Mouse (Mus musculus): ENCODE data around the gene Lingo4. TPM values are rescaled to one million over a fixed set of nuclear protein-coding genes. Genes with fewer than 3 reads are reported as not detected.
A peak's percentile ranks its signal among the peaks of the same experiment; 100 is the strongest.

Lingo4 gene
- total RNA-seq, 2 experiments from 2014 or later: 0.25 to 0.28 TPM

DNA sequence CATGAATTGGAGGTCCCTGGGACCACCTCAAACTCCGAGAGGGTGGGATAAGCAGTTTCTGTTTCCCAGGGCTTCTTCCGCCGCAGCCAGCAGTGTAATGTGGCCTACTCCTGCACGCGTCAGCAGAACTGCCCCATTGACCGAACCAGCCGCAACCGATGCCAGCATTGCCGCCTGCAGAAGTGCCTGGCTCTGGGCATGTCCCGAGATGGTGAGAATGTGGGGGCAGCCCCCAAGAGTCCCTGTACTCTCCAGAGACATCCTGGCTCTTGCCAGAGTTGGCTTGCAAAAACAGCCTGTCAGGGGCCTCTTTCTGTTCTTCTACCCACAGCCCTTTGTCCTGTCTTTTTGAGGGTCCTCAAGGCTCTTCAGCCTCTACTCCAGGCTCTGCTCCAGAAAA is 10.9 kb upstream of the Lingo4 start:
- no peak for DNase-seq (ENCODE audit: low spot score)

DNA sequence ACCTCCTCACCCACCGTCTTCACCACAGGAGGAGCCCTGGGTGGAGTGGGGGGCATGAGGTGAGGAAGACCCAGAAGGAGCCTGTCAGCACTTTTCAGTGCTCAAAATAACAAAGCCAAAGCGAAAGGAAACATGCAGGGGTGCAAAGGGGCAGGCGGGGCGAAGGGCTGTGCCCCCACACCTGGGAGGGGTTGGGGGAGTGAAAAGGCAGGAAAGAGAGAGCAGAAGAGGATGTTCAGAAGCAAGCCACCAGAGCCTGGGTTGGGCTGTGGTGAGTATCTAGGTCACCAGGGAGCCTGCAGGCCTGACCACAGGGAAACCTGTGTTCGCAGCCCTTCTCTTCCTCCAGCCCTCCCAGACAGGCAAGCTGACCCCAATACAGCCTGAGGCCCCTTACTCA is 10.3 kb upstream of the Lingo4 start:
- no peak for DNase-seq (ENCODE audit: low spot score)

DNA sequence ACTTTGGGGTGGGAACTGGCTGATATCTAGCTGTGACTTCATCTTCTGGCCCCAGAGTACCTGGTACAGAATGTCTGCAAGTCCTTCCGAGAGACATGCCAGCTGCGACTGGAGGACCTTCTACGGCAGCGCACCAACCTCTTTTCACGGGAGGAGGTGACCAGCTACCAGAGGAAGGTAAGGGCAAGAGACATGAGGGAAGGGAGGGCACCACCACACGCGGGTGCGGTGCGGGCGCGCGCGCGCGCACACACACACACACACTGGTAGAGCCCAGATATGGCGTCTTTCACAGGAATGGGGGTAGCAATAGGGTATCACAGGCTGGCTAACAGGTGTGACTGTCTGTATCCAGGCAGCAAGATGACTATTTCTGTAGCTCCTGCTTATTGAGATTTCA is 8.9 kb upstream of the Lingo4 start:
- no peak for DNase-seq (ENCODE audit: low spot score)

DNA sequence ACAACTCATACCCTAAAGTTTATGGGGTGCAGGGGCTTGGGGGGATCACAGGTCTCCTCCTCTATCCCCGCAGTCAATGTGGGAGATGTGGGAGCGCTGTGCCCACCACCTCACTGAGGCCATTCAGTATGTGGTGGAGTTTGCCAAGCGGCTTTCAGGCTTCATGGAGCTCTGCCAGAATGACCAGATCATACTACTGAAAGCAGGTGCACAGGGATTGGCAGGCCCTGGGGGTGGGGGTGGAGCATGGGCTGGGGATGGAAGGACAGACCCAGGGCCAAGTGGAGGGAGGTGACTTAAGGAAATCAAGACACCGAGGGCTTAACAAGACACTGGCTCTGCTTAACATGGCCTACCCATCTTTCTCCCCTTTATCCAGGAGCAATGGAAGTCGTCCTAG is 7.3 kb upstream of the Lingo4 start:
- no peak for DNase-seq (ENCODE audit: low spot score)

DNA sequence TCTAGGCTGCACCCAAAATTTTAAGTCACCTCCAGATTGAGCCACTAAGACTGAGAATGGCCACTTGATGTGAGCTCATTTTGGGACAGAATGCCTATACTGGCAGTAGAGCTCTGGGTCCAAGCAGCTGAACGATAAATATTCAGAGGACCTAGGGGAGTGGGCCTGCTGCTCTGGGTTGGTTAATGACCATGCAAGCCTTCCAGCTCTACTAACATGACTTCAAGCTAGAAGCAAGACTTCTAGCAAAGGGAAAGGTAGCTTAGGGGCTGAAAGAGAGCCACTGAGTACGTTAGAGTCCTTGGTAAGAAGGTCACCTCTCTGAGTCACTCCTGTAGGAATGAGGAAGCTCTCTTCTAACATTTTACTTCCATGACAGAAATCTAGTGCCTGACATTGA is 6.2 kb upstream of the Lingo4 start:
- DNase-seq (ENCODE audit: low spot score): no peak

DNA sequence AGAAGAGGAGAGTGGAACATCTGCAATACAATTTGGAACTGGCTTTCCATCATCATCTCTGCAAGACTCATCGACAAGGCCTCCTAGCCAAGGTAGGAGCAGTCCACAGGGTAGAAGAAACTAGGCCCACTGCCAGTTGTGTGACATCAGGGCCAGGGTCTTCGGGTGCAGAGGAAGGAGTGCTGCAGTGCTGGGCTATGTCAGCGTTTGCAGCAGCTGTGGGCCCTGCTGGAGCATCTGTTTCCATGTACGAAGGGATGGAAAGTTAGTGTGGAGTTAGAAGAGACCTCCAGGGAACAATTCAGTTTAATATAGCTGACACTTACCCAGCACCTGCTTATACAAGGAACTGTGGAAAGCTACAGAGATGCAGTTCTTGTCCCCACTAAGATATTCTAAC is 5.3 kb upstream of the Lingo4 start:
- no peak for DNase-seq (ENCODE audit: low spot score)

DNA sequence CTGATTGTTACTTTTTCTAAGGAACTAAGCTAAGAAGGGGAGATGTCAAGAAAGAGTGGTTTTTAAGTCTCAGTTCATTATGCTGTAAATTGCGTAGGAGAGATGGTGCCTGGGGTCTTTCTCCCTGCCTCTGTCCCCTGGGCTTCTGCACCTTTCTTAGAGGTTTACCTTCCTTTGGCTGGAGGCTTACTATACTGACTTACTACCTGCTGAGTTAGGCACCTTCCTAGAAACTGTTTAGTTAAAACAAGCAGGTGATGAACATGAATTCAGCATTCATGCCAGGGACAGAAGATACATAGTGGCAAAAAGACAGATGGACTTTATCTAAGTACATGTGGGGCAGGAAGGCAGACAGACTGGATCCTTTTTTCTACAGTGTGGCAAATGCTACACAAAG is 2.0 kb upstream of the Lingo4 start:
- DNase-seq (ENCODE audit: low spot score): no peak

DNA sequence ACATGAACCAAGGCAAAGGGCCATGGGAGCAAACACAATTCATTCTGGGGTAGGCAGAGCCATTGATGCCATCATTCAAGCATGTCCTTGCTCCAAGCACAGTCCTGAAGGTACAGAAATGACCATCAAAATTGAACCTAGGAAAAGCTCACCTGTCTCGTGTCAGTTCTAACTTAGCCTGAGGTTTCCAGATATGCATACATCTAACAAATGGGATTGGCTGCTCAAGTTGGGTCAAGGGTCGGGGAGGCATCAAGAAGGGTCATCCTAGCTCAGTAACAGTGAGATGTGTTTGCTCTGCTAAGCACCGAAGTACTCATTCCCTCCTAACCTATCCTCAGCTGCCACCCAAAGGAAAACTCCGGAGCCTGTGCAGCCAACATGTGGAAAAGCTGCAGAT is 1.5 kb upstream of the Lingo4 start:
- DNase-seq (ENCODE audit: low spot score): no peak

DNA sequence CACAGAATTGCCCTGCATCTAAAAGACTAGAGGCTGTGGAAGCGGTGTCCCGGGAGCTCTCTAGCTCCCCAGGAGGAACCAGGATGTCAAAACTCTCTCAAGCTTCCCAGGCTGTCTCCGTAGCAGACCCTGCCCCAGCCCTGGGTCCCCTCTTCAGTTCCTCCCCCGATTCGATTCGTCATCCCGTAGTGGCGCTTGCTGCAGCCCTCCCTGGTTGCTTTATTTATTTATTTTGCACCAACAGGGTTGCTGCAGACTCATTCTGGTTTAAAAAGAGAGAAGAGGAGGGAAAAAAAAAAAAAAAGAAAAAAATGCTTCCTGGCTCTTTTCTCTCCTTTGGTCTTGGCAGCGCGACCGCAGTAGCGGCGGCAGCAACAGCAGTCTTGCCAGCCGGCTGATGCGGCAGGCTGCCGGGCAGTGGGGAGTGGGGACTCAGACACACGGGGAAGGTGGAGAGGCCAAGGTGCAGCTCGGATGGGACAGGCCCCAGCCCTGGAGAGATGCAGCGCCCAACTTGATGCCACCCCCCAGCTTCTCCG is 695 bp downstream of the Lingo4 start:
- no peak for DNase-seq (ENCODE audit: low spot score)

DNA sequence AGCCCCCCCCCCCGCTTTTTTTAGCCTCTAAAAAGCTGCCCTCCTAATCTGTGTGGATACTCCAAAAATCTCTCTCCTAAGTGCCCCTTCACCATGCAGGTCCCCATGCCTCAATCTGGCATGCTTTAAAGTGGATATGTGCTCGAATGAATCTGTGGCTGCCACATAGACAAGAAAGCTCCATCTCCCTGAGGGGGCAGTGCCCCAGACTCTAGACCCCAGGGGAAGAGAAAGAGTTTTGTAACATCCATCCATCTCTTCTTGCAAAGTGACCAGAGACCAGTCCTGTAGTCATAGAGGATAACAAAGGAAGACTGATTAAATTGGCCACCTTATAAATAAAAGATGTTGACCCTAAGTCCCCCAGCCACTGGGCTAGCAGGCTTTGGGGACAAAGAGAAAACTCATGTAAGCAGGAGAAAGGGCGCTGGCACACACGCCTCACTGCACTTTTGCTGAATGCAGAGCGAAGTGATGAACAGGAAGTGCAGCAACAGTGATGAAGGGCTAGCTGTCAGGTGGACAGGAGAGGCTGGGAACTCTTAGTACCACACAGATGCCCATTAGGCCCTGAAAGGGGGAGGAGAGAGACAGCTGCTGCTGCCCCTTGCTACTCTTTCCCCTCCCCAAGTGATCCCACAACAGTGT is 1.5 kb downstream of the Lingo4 start:
- no peak for DNase-seq (ENCODE audit: low spot score)

DNA sequence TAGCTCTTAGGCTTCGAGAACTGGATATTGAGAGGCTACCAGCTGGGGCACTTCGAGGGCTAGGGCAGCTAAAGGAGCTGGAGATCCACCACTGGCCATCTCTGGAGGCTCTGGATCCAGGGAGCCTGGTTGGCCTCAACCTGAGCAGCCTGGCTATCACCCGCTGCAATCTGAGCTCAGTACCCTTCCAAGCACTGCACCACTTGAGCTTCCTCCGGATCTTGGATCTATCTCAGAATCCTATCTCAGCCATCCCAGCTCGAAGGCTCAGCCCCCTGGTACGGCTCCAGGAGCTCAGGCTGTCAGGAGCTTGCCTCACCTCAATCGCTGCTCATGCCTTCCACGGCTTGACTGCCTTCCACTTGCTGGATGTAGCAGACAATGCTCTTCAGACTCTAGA is 4.1 kb downstream of the Lingo4 start:
- peak; percentile 18 for DNase-seq (ENCODE audit: low spot score)

DNA sequence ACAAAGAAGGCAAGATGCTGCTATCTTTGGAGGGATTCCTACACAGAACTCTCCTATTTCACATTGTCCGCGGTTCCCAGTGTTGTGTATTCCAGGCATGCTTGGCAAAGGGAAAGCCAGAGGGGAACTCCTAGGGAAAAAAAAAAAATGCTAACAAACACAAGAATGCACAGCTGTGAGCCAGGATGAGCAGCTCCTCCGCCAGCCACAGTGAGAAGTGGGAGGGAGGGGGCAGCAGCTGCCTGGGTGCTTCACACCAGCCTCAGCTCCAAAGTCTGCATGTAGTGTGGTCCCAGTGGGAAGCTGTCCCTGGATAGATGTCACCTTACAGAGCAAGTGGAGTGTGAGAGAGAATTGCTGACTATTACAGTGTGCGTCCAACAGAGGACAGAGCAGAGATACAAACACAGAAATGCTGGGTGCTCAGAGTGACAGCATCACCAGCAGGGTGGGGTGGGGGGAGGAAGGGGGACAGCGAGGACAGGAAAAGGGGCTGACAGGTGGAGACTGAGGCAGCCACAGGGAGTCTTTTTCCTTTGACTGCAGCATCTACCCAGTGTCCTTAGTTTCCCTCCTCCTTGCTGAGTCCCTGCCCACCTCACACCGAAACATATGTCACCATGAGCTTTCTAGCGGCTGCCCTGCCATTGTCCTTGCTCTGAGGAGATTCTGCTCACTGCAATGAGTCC is 6.2 kb downstream of the Lingo4 start:
- DNase-seq (ENCODE audit: low spot score): no peak

DNA sequence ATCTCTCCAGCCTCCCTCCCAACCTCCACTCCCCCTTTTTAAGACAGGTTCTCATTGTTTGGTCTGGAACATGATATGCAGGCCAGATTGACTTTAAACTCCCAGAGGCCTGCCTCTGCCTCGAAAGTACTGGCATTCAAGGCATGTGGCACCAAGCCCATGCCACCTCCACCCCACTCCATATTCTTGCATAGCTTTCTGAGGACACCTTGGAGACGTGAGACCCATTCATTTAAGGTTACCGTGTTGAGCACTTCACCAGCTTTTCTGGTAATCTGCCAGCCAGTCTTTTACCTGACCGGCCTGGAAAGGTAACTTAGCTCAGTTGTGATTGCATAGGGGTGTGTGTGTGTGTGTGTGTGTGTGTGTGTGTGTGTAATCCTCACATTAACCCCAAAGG is 7.2 kb downstream of the Lingo4 start:
- no peak for DNase-seq (ENCODE audit: low spot score)

DNA sequence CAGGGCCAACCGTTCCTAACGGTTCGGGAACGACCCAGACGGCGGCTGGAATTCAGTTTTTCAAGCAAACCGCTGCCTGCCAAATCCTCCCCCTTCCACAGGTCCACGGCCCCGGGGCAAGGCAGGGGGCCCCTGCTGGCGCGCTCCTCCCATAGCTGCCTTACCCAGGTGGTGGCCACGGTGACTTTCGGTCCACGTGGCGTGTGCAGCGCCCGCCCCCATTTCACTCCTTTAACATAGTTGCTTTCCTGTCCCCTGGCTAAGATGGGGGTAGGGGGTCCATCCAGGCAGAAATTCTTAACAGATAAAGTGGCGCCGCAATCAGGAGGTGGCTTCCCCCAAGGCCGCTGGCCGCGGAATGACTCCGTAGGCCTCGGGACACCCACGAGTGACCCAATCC is 14.2 kb downstream of the Lingo4 start:
- DNase-seq (ENCODE audit: low spot score): no peak

DNA sequence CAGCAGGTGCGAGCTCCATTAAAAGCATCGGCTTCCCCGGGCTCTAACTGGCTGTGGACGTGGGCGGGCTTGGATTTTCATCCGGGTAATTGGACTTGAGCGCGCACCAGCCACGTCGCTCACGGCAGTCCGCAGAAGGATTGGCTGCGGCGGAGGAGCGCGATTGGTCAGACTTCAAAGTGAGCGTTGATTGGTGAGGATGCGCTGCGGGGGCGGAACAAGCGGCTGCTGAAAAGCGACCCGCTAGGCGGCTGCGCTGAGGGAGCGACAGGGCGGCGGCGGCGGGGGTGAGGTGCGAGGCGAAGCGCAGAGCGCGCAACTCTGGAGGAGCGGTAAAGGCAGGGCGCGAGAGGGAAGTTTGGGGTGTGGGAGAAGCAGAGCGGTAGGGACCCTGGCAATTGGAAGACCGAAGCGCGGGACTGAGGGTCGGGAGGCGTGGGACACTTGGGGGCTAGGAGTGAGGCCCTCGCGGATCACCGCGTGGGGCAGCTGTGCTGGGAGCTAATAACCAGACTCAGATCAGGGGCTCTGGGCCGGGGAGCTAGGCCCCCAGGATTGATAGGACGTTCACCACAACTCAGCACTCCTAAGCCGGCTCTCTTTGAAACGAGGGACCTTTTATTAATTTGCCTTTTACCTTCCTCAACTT is 14.8 kb downstream of the Lingo4 start, which contains the start of gene Tdrkh:
Gene Tdrkh (plus strand): TSS at position 243 of the 649 bp plus-strand sequence.
- DNase-seq (ENCODE audit: low spot score): peak; percentile 95

DNA sequence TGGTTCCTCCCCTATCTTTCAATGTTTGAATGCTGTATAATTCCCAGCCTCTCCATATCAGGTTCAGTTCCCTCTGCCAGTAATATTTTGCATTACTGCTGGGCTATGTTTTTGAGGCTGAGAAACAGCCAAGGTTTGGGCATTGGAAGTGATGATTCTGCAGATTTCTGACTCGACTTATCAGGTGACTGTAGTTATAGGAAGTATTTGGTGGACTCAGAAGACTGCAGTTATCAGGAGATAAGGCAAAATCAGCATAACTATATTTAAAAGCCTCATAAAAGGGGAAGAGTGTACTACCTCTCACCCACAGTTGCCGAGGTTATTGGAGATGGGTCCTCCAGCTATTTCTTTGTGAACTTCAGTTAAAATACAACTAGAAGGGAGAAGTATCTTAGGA is 32.7 kb downstream of the Lingo4 start:
- DNase-seq (ENCODE audit: low spot score): no peak

DNA sequence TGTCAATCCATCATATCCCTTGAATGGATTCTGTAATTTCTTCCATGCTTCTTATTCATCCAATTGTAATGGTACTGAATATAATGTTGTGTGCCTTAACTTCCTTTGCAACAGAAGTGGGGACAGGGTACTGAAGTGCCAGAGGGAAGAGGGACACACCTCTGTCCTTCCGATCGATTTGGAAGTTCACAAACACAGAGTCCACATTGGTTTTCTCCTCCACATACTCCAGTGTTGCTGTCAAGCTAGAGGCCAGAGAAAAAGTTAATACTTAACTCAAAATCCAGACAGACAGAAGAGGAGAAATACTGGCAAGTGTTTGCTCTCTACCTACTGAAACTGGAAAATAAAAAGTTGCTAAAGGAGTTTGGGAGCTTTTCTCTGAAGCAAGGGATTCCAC is 36.0 kb downstream of the Lingo4 start:
- DNase-seq (ENCODE audit: low spot score): no peak

DNA sequence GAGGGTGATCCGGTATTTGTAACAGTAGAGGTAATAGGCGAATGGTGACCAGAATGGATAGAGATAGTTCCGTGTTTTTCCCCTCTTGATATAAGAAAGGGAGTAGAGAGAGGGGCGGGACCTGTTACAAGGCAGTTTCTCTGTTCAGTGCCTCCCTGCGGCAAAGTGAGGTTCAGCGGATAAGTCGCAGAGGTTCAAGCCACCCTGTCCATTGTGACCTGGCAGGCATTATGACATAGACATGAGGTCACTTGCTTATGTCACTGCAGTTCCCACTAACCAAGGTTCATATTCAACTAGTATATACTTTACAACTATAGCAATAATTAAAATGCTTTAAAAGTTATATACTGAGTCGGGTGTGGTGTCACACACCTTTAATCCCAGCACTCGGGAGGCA is 38.1 kb downstream of the Lingo4 start:
- no peak for DNase-seq (ENCODE audit: low spot score)

DNA sequence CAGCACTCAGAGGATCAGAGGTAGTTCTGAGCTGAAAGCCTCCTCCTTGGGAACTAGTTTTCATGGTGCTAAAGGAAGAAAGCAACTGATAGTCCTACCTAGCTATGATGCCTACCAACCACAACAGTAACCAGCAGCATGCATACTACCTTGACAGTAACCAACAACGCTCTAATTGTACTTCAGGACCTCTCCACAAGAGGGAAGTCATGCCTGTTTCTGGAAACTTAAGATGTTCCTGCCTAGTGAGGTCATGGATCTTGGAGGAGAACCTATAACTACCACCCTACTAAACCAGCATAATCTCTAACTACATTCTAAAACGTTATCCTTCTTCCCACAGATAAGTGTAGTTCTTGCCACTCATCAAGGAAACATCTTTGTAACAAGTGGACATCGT is 42.9 kb downstream of the Lingo4 start:
- DNase-seq (ENCODE audit: low spot score): no peak

DNA sequence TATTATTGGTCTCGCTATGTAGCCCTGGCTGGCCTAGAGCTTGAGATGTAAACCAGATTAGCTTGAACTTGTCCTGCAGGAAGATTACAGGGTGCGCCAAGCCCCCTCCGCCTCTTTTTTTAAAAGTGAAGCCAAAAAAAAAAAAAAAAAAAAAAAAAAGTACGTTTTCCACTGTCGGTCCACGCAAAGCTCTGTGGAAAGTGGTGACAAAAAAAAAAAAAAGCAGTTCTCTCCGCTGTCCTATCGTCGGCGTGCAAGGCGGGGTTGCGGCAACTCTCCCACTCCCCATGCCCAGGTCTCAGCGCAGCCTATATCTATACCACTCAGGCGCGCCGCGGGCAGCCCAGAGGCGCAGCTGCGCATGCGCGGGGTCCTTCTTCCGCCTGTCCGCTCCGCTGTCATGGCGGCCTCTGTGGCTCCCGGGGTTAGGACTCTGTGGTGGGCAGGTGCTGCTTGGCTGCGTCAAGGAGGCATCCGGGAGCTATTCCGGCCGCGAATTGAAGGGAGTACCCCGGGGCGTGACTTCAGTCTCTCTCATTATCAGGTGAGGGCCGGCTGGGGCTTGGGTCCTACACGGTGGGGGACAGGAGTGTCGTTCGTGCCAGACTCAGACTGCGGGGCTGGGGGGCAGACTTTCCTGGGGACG is 44.8 kb downstream of the Lingo4 start, which contains the start of gene Mrpl9:
Gene Mrpl9 (plus strand): TSS at position 368 of the 646 bp plus-strand sequence.
- DNase-seq (ENCODE audit: low spot score): peak; percentile 93

DNA sequence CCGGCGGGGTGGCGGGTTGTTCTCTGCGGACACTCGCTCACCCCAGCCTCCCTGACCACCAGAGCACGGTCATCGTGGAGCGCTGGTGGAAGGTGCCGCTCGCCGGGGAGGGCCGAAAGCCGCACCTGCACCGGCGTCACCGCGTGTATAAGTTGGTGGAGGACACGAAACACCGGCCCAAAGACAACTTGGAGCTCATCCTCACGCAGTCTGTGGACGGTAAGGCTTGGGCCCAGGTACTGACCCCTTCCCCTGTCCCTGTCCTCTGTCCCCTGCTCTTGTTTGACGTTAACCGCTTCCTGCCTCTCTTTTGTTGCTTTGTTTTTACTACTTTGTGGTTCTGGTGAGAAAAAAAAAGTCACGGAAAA is 45.3 kb downstream of the Lingo4 start, which contains the start of gene Oaz3:
Gene Oaz3 (minus strand): TSS at position 319 of the 368 bp plus-strand sequence.
- DNase-seq (ENCODE audit: low spot score): no peak

DNA sequence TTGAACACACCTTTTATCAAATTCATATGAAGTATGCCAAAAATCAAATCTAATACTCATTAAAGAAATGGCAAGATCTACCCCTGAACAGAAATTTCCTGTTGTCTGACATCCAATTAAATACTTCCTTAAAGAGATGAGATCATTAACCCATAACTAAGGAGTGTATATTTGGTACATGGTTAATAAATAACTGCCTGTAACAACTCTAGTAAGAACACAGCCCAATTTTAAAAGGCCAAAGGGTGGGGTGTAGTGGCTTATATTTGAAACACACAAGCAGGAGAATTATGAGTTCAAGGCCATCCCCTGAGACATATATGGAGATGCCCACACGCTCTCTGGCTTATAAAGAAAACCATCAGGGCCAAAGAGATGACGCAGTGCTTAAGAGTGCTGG is 51.1 kb downstream of the Lingo4 start:
- DNase-seq (ENCODE audit: low spot score): no peak

Data from gastrocnemius, adult 18-20 months (tissue).